Mouse (Mus musculus) megakaryocyte, embryonic 14.5 days (primary cell): ENCODE measurements around the gene Igfbp7.

Experiments
- FLI1 ChIP-seq: IDR thresholded peaks from 2 replicates; pipeline ENCODE4 v1.6.1; 2012; ENCODE audit warnings: low read length, inconsistent platforms, mixed read lengths
- GATA1 ChIP-seq: IDR thresholded peaks from 3 replicates; pipeline ENCODE4 v1.6.1; 2012; ENCODE audit warnings: mixed read lengths, low read length, inconsistent platforms, borderline replicate concordance

DNA sequence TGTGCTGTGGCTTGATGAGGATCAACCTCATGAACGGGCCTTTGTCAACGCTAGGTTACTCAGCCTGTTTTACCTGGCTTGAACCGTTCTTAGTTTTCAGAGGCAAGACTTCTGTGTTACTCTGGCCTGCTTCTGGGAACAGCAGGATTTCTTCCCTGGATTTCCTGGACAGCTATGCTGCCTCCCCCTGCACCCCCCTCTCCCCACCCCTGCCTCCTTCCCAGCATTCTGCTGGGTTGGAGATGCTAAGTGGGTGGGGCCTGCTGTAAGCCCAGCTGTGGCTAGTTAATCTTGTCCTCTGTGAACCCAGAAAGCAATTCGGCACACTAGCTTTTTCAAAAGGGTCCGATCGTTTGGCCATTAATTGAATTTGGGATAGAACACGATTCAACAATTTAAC is 7.7 kb downstream of the Igfbp7 start:
- TF ChIP-seq GATA1 = no peak
- no peak for TF ChIP-seq FLI1
